Mouse (Mus musculus): Measurements from ENCODE around the gene Vapa. TPM values are rescaled to one million over a fixed set of nuclear protein-coding genes. Genes with fewer than 3 reads are reported as not detected.
"Not testable (repeated sequence)": the region's sequence is repeated elsewhere in the genome, so short reads cannot be mapped to it uniquely, and the experiment has no call there.

Vapa gene
- polyA plus RNA-seq, 1 experiment from 2014 or later: 172 TPM

DNA sequence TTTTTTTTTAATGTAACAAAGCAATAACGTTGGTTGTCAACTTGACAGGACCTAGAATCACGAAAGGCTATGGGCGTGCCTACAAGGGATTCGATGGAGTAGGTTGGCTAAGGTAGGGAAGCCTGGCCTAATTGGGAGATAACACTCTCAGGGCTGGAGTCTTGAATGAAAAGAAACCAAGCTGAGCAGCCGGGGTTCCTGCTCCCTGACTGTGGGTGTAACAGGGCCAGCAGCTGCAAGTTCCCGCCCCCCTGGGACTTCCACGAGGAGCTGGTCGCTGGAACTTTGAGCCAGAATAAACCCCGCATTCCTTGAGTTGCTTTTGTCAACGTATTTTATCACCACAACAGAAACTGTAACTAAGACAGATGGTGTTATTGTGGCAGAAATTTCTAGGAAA is 56.6 kb downstream of the Vapa start:
- H3K9ac ChIP-seq (ENCODE audit: low read depth, low read length): no peak overlapping the region

DNA sequence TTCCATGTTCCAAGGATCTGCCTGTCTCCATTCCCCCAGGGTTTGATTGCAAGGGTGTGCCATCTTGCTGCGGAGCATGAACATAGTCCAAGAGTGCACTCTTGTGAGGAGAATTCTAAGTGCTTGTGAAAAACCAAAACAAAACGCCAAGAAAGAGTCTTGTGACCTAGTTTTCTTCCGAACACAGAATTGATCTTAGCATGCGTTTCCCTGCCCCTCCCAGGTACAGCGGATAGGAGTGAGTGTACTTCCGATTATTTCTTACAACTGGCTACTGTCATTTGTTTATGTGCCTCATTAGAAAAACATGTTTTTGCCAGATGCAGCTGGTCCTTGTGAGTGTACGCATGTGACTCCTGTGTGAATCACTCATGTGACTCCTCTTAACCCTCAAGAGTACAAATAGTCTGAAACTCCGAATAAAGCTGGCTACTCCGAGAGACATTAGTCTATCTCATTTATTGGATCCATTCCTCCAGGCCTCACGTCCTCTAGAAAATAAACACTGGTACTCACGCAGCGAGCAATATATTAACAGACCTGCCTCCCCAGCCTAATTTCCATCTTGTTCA is 60.8 kb downstream of the Vapa start:
- H3K27ac ChIP-seq (ENCODE audit: low read depth, low read length): no peak overlapping the region
- H3K27me3 ChIP-seq (ENCODE audit: control insufficient read depth, insufficient read depth, low read length): no peaks in the 10 kb centered on the region
- H3K4me1 ChIP-seq (ENCODE audit: control insufficient read depth, insufficient read depth, low read length): no peaks in the 10 kb centered on the region
- H3K36me3 ChIP-seq (ENCODE audit: control insufficient read depth, insufficient read depth, low read length): no peaks in the 10 kb centered on the region
- no peak overlapping the region for H3K4me2 ChIP-seq
- no peak overlapping the region for H3K4me3 ChIP-seq (ENCODE audit: low read depth, low read length)
- 82% methylated on average over 12 of the region's 12 CpGs for WGBS (ENCODE audit: insufficient replicate concordance)
- no peak for ATAC-seq (replicated peaks; ENCODE audit: insufficient number of reproducible peaks, low FRiP score, low TSS enrichment)
- H3K9ac ChIP-seq (ENCODE audit: low read depth, low read length): no peak overlapping the region
- H3K9me3 ChIP-seq (replicated peaks; ENCODE audit: control insufficient read depth, low read length): no peaks in the 10 kb centered on the region

More for the DNA sequence above, 56.6 kb downstream of the Vapa start:
- 53% methylated on average over 10 of the region's 10 CpGs for WGBS (ENCODE audit: insufficient replicate concordance)
- ATAC-seq (replicated peaks; ENCODE audit: insufficient number of reproducible peaks, low FRiP score, low TSS enrichment): no peak
- Histone ChIP-seq H3K4me2 (0 out of 2 replicates have a peak overlapping the region, but pooled peaks have one; percentile 6), H3K36me3 (ENCODE audit: control insufficient read depth, insufficient read depth, low read length) (no peaks in the 10 kb centered on the region), H3K27me3 (ENCODE audit: control insufficient read depth, insufficient read depth, low read length) (no peaks in the 10 kb centered on the region), H3K4me1 (ENCODE audit: control insufficient read depth, insufficient read depth, low read length) (no peaks in the 10 kb centered on the region), H3K9me3 (replicated peaks; ENCODE audit: control insufficient read depth, low read length) (no peaks in the 10 kb centered on the region), H3K4me3 (ENCODE audit: low read depth, low read length) (no peak overlapping the region), H3K27ac (ENCODE audit: low read depth, low read length) (no peak overlapping the region)

DNA sequence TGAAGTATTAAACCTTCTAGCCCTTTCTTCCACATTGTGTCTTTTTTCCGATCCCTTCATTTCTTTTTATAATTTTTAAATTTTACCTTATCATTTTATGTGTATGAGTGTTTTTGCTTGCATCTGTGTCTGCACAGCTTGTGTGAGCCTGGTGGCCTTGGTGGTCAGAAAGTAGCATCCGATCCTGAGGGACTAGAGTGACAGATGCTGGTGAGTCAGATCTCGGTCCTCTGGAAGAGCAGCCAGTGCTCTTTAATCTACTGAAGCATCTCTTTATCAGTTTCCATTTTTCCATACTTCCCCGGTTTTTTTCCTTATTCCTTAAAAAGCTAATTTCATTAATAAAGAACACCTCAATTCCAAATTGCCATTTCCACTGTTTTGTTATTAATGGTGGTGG is 63.0 kb downstream of the Vapa start:
- Histone ChIP-seq H3K27me3 (ENCODE audit: control insufficient read depth, insufficient read depth, low read length) (no peaks in the 10 kb centered on the region), H3K4me2 (no peak overlapping the region), H3K27ac (ENCODE audit: low read depth, low read length) (no peak overlapping the region), H3K9ac (ENCODE audit: low read depth, low read length) (no peak overlapping the region), H3K36me3 (ENCODE audit: control insufficient read depth, insufficient read depth, low read length) (no peaks in the 10 kb centered on the region), H3K9me3 (replicated peaks; ENCODE audit: control insufficient read depth, low read length) (no peaks in the 10 kb centered on the region), H3K4me3 (ENCODE audit: low read depth, low read length) (no peak overlapping the region), H3K4me1 (ENCODE audit: control insufficient read depth, insufficient read depth, low read length) (no peaks in the 10 kb centered on the region)
- whole genome bisulfite sequencing (ENCODE audit: insufficient replicate concordance): 77% methylated on average over 4 of the region's 4 CpGs
- ATAC-seq (replicated peaks; ENCODE audit: insufficient number of reproducible peaks, low FRiP score, low TSS enrichment): no peak

DNA sequence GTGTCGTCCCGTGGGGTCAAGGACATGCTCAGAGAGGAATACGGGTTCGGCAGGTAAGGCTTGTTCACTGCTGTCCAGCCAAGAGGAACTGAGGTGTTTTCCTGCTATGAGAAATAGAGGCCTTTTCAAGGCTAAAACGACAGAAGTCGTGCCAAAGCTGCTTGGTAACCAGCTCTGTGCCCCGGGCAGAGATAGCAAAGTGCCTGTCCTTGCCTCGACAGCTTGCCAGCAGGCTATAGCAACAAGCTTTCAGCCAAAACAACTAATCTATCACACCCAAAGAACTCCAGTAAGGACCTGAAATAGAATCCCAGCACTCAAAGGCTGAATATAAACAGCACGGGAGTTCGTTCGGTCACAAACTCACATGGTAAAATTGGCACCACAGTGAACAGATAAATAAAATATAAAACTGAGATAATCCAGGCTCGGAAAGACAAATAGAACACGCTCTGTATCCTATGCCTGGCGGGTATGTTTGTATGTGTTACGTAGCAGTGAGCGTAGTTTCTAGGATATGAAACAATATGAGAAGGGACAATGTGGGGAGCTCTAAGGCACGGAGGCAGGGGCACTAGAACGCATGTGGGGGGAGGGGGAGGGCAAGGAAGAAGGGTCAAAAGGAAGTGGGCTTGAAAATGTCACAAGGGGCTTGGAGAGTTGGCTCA is 64.5 kb downstream of the Vapa start:
- H3K27ac ChIP-seq (ENCODE audit: low read depth, low read length): no peak overlapping the region
- WGBS (ENCODE audit: insufficient replicate concordance): 71% methylated on average over 18 of the region's 18 CpGs
- no peaks in the 10 kb centered on the region for H3K9me3 ChIP-seq (replicated peaks; ENCODE audit: control insufficient read depth, low read length)
- no peaks in the 10 kb centered on the region for H3K36me3 ChIP-seq (ENCODE audit: control insufficient read depth, insufficient read depth, low read length)
- no peaks in the 10 kb centered on the region for H3K27me3 ChIP-seq (ENCODE audit: control insufficient read depth, insufficient read depth, low read length)
- no peak overlapping the region for H3K9ac ChIP-seq (ENCODE audit: low read depth, low read length)
- H3K4me1 ChIP-seq (ENCODE audit: control insufficient read depth, insufficient read depth, low read length): no peaks in the 10 kb centered on the region
- no peak for ATAC-seq (replicated peaks; ENCODE audit: insufficient number of reproducible peaks, low FRiP score, low TSS enrichment)
- no peak overlapping the region for H3K4me2 ChIP-seq
- H3K4me3 ChIP-seq (ENCODE audit: low read depth, low read length): no peak overlapping the region

DNA sequence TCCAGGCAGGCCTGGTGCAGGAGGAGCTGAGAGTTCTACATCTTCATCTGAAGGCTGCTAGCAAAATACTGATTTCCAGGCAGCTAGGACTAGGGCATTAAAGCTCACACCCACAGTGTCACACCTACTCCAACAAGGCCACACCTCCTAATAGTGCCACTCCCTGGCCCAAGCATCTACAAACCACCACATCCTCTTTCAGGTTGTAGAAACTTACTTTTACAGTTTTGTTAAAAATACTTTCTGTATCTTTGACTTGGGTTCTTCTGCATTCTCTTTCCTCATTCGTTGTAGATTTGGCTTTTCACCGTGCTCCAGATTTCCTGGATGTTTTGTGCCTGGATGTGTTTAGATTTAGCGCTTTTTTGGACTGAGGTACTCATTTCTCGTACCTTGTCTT is 67.1 kb downstream of the Vapa start:
- H3K4me1 ChIP-seq (ENCODE audit: control insufficient read depth, insufficient read depth, low read length); H3K9me3 ChIP-seq (replicated peaks; ENCODE audit: control insufficient read depth, low read length); H3K4me3 ChIP-seq (ENCODE audit: low read depth, low read length); H3K27ac ChIP-seq (ENCODE audit: low read depth, low read length); H3K9ac ChIP-seq (ENCODE audit: low read depth, low read length); ATAC-seq (replicated peaks; ENCODE audit: insufficient number of reproducible peaks, low FRiP score, low TSS enrichment); H3K27me3 ChIP-seq (ENCODE audit: control insufficient read depth, insufficient read depth, low read length); H3K4me2 ChIP-seq; H3K36me3 ChIP-seq (ENCODE audit: control insufficient read depth, insufficient read depth, low read length): not testable (repeated sequence)
- 87% methylated on average over 4 of the region's 4 CpGs for WGBS (ENCODE audit: insufficient replicate concordance)

DNA sequence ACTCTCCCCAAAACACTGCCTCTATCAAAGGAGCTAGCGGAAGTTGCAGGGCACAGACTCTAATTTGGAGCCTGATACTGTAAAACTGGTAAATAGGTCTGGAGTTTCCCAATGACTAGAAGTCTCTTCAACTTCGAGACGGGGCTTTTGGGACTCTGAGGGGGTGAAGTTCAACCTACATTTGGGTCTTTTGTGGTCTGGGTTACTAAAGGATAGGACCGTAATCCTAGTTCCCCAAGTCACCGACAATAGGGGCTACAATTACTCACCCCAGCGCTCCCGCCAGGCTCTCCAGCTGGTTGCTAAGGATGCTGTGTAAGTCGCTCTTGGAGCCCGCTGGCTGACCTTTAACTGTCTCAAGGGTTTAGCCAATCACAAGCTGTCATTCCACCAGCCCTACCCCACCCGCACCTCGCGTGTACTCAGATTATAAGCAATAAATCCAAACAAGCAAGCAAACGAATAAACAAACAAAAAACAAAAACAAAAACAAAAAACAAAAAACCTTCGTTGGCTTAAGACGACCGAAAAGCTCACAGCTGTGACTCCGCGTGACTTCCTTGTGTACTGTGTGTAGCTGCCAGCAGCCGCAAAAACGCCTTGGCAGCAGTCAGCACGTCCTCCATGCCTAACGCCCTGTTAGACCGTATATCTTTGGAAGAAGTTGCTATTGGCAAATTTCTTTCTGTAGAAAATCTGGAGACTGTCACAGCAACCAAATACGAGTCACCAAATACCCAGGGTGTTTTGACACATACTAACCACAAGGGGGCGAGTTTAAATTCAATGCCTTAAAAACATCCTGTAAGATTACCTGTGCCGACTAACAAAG is 72.7 kb downstream of the Vapa start, which contains the start of gene Tmem232:
Gene Tmem232 (minus strand): TSS at position 342 of the 832 bp plus-strand sequence.
- Histone ChIP-seq H3K4me2 (peak within 1 kb of the TSS; percentile 74), H3K4me3 (ENCODE audit: low read depth, low read length) (peak within 1 kb of the TSS; percentile 43), H3K9ac (ENCODE audit: low read depth, low read length) (peak within 1 kb of the TSS; percentile 34; the same call in 1 of the 2 replicates), H3K4me1 (ENCODE audit: control insufficient read depth, insufficient read depth, low read length) (no peaks in the 10 kb centered on the region), H3K9me3 (replicated peaks; ENCODE audit: control insufficient read depth, low read length) (no peaks in the 10 kb centered on the region), H3K27me3 (ENCODE audit: control insufficient read depth, insufficient read depth, low read length) (no peaks in the 10 kb centered on the region), H3K36me3 (ENCODE audit: control insufficient read depth, insufficient read depth, low read length) (no peaks in the 10 kb centered on the region), H3K27ac (ENCODE audit: low read depth, low read length) (no peak within 1 kb of the TSS)
- ATAC-seq (replicated peaks; ENCODE audit: insufficient number of reproducible peaks, low FRiP score, low TSS enrichment): peak; percentile 46; the same call in 1 of the 2 replicates
- WGBS (ENCODE audit: insufficient replicate concordance): 16% methylated on average over 26 of the region's 26 CpGs

DNA sequence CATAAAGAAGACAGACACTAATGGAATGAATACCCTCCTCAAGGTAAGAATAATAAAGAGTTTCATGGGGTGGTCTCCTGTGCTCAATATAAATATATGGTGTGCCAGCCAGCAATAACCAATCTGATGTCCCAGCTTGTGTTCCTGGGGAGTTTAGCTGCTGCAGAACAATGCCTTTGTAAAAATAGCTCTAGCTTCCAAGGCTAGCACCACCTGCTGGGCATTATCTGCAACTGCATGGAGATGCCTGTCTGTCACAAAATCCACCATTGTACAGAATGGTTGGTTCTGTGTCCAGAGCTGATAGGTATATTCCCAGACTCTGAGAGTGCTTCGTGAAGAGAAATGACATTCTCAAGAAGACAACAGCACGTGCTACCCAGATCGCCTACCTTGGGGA is 77.2 kb downstream of the Vapa start:
- no peak for ATAC-seq (replicated peaks; ENCODE audit: insufficient number of reproducible peaks, low FRiP score, low TSS enrichment)
- H3K4me1 ChIP-seq (ENCODE audit: control insufficient read depth, insufficient read depth, low read length): no peaks in the 10 kb centered on the region
- no peaks in the 10 kb centered on the region for H3K27me3 ChIP-seq (ENCODE audit: control insufficient read depth, insufficient read depth, low read length)
- H3K4me2 ChIP-seq: no peak overlapping the region
- WGBS (ENCODE audit: insufficient replicate concordance): 16% methylated on average over 3 of the region's 3 CpGs
- no peak overlapping the region for H3K27ac ChIP-seq (ENCODE audit: low read depth, low read length)
- H3K9me3 ChIP-seq (replicated peaks; ENCODE audit: control insufficient read depth, low read length): no peaks in the 10 kb centered on the region
- no peak overlapping the region for H3K9ac ChIP-seq (ENCODE audit: low read depth, low read length)
- no peak overlapping the region for H3K4me3 ChIP-seq (ENCODE audit: low read depth, low read length)
- H3K36me3 ChIP-seq (ENCODE audit: control insufficient read depth, insufficient read depth, low read length): no peaks in the 10 kb centered on the region

DNA sequence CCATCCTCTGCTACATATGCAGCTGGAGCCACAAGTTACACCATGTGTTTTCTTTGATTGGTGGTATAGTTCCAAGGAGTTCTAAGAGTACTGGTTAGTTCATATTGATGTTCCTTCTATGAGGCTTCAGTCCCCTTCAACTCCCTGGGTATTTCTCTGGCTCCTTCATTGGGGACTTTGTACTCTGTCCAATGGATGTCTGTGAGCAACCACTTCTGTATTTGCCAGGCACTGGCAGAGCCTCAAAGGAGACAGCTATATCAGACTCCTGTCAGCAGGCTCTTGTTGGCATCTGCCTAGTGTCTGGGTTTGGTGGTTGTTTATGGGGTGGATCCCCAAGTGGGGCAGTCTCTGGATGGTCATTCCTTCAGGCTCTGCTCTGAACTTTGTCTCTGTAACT is 81.0 kb downstream of the Vapa start:
- not testable (repeated sequence) for H3K9ac ChIP-seq (ENCODE audit: low read depth, low read length); H3K4me1 ChIP-seq (ENCODE audit: control insufficient read depth, insufficient read depth, low read length); H3K4me3 ChIP-seq (ENCODE audit: low read depth, low read length); H3K27me3 ChIP-seq (ENCODE audit: control insufficient read depth, insufficient read depth, low read length); ATAC-seq (replicated peaks; ENCODE audit: insufficient number of reproducible peaks, low FRiP score, low TSS enrichment); H3K4me2 ChIP-seq; H3K36me3 ChIP-seq (ENCODE audit: control insufficient read depth, insufficient read depth, low read length); H3K9me3 ChIP-seq (replicated peaks; ENCODE audit: control insufficient read depth, low read length); H3K27ac ChIP-seq (ENCODE audit: low read depth, low read length)

Data from heart, embryonic 11.5 days (tissue).